Mouse (Mus musculus) midbrain, embryonic 15.5 days (tissue): ENCODE results near the gene Cd47. TPM values are rescaled to one million over a fixed set of nuclear protein-coding genes. Genes with fewer than 3 reads are reported as not detected.
A peak's percentile ranks its signal among the peaks of the same experiment; 100 is the strongest.
"Not testable (repeated sequence)": the region's sequence is repeated elsewhere in the genome, so short reads cannot be mapped to it uniquely, and the experiment has no call there.

Experiments used
- ATAC-seq: fragments of 200-750 bp; cut with Nextera tagmentation; replicated peaks from 2 replicates; pipeline ENCODE4 v1.8.0; 2017; ENCODE audit warnings: moderate TSS enrichment
- H3K27ac ChIP-seq: fragments of 300-500 bp; sonication (generic); 2 replicates; pipeline ENCODE4 v1.5.1; 2015; ENCODE audit warnings: mild to moderate bottlenecking, inconsistent platforms
- H3K27me3 ChIP-seq: fragments of 300-500 bp; sonication (generic); replicated peaks from 2 replicates; pipeline ENCODE4 v1.6.1; 2015; ENCODE audit warnings: inconsistent platforms
- H3K36me3 ChIP-seq: fragments of 300-500 bp; sonication (generic); replicated peaks from 2 replicates; pipeline ENCODE4 v1.6.1; 2015; ENCODE audit warnings: inconsistent platforms
- H3K4me1 ChIP-seq: fragments of 300-500 bp; sonication (generic); 2 replicates; pipeline ENCODE4 v1.6.1; 2015; ENCODE audit warnings: inconsistent platforms
- H3K4me2 ChIP-seq: fragments of 300-500 bp; sonication (generic); 2 replicates; pipeline ENCODE4 v1.6.1; 2015; ENCODE audit warnings: inconsistent platforms, mild to moderate bottlenecking, moderate library complexity
- H3K4me3 ChIP-seq: fragments of 300-500 bp; sonication (generic); 2 replicates; pipeline ENCODE4 v1.5.1; 2015; ENCODE audit warnings: mild to moderate bottlenecking, inconsistent platforms
- H3K9ac ChIP-seq: fragments of 300-500 bp; sonication (generic); 2 replicates; pipeline ENCODE4 v1.6.1; 2015; ENCODE audit warnings: mild to moderate bottlenecking, inconsistent platforms
- H3K9me3 ChIP-seq: fragments of 300-500 bp; sonication (generic); 2 replicates; pipeline ENCODE4 v1.6.1; 2016; ENCODE audit warnings: inconsistent platforms
- WGBS: fragments of 180-500 bp; shearing (Covaris S2); methylation state at CpG from one replicate; pipeline ENCODE4 v1.1.7; 2015; ENCODE audit warnings: mixed read lengths; 5-methylcytosine and 5-hydroxymethylcytosine counted together
- polyA plus RNA-seq: library from polyadenylated mRNA; unstranded; fragments of >200 nt; fragmentation: Nextera tagmentation; extraction: Ambion mirVana; gene quantifications from 2 replicates; pipeline ENCODE4 v1.2.1, GENCODE M21; 2015

Cd47 gene
- polyA plus RNA-seq, 1 experiment from 2014 or later = 134 TPM

DNA sequence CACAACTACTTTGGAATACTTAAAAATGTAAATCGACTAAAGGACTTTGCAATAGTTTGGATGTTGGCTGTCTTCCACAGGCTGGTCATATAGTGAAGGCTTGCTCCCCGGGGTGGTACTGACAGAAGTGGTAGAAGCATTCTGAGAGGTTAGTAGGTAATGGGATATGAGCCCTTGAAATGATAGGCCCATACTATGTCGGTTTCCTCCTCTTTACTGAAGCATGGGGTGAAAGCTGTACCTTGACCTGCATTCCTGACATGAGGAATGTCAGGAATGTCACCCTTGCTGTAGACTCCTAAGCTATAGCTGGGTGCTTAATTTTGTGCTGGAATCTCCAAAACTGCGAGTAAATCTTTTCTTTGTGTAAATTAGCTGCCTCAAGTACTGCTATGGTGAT lies 14.1 kb downstream of the Cd47 start:
- no peak overlapping the region for H3K4me3 ChIP-seq
- H3K9ac ChIP-seq = no peak overlapping the region
- 86% methylated on average over 4 of the region's 4 CpGs for WGBS
- H3K9me3 ChIP-seq = no peaks in the 10 kb centered on the region
- no peaks in the 10 kb centered on the region for H3K4me1 ChIP-seq
- no peak for ATAC-seq
- H3K36me3 ChIP-seq = no peaks in the 10 kb centered on the region
- H3K27ac ChIP-seq = no peak overlapping the region
- H3K4me2 ChIP-seq = no peak overlapping the region
- H3K27me3 ChIP-seq = no peaks in the 10 kb centered on the region

DNA sequence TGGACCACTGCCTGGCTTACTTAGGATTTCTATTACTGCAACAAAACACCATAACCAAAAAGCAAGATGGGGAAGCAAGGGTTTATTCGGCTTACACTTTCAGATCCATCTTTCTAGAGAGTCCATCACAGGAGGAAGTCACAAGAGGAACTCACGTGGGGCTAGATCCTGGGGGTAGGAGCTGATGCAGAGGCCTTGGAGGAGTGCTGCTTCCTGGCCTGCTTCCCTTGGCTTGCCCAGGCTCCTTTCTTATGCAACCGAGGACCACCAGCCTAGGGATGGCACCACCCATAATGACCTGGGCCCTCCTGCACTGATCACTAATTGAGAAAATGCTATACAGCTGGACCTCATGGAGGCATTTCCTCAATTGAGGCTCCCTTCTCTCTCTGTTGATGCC lies 16.6 kb downstream of the Cd47 start:
- no peak overlapping the region for H3K4me3 ChIP-seq
- no peak overlapping the region for H3K9ac ChIP-seq
- WGBS = 89% methylated on average over 3 of the region's 3 CpGs
- H3K27ac ChIP-seq = no peak overlapping the region
- H3K27me3 ChIP-seq = no peaks in the 10 kb centered on the region
- no peaks in the 10 kb centered on the region for H3K9me3 ChIP-seq
- no peaks in the 10 kb centered on the region for H3K36me3 ChIP-seq
- no peaks in the 10 kb centered on the region for H3K4me1 ChIP-seq
- ATAC-seq = no peak
- no peak overlapping the region for H3K4me2 ChIP-seq

DNA sequence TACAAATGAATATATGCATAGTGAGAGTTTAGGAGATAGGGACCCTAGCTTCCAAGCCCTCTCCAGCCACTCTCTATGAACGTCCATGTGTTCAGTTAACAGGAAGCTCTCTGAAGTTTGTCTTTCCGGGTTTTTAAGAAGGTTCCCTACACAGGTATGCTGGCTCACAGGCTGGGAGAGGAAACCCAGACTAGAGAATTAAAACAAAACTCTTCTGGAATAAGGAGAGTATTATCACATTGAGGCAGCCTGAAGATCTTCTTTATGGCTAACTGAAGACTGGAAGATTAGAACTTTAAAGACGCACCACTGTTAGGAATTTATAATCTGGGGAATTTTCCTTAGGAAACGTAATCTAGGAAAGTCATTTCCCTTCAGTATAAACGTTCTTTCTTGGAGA lies 17.8 kb downstream of the Cd47 start:
- Histone ChIP-seq H3K36me3 (no peaks in the 10 kb centered on the region), H3K27ac (no peak overlapping the region), H3K4me1 (no peaks in the 10 kb centered on the region), H3K4me2 (no peak overlapping the region), H3K9me3 (no peaks in the 10 kb centered on the region), H3K9ac (no peak overlapping the region), H3K27me3 (no peaks in the 10 kb centered on the region), H3K4me3 (no peak overlapping the region)
- 85% methylated on average over 5 of the region's 5 CpGs for WGBS
- no peak for ATAC-seq

DNA sequence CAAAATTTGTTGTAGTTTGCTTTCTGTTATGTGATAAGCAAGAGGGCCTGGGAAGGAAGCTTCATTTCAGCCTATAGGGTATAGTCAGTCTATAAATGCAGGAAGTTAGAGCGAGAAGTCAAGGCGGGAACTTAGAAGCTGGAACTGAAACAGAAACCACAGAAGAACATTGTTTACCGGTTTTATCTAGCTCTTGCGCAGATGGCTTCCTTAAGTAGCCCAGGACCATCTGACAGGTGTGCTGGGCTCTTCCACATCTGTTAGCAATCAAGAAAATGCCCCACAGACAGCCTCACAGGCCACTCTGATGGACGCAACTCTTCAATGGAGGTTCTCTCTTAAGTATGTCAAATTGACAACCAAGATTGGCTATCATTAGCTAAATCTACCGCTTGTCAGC lies 18.3 kb downstream of the Cd47 start:
- H3K36me3 ChIP-seq = no peaks in the 10 kb centered on the region
- WGBS = 89% methylated on average over 6 of the region's 6 CpGs
- H3K4me1 ChIP-seq = no peaks in the 10 kb centered on the region
- no peaks in the 10 kb centered on the region for H3K27me3 ChIP-seq
- H3K4me3 ChIP-seq = no peak overlapping the region
- H3K9me3 ChIP-seq = no peaks in the 10 kb centered on the region
- H3K4me2 ChIP-seq = no peak overlapping the region
- no peak overlapping the region for H3K9ac ChIP-seq
- no peak overlapping the region for H3K27ac ChIP-seq
- no peak for ATAC-seq

DNA sequence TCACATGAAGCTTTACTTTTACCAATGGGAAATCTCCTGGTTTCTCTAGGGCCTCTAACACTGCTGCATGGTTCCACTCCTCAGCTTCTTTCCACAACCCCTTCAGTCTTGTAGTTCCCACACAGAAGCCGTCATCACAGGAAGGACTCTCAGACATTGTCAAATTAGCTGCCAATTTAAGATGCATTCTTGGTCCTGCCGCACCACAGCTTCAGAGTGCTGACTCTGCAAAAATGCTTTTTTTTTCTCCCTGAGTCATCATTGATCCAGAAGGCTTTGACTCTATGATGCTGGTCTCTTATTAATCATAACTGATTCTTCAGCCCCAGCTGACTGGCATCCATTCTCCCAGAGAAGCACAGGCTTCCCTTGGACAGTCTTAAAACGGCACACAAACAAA lies 19.2 kb downstream of the Cd47 start:
- no peak for ATAC-seq
- no peak overlapping the region for H3K9ac ChIP-seq
- no peak overlapping the region for H3K4me3 ChIP-seq
- H3K27me3 ChIP-seq = no peaks in the 10 kb centered on the region
- H3K36me3 ChIP-seq = no peaks in the 10 kb centered on the region
- 82% methylated on average over 3 of the region's 3 CpGs for WGBS
- H3K27ac ChIP-seq = no peak overlapping the region
- no peaks in the 10 kb centered on the region for H3K4me1 ChIP-seq
- H3K9me3 ChIP-seq = no peaks in the 10 kb centered on the region
- no peak overlapping the region for H3K4me2 ChIP-seq

DNA sequence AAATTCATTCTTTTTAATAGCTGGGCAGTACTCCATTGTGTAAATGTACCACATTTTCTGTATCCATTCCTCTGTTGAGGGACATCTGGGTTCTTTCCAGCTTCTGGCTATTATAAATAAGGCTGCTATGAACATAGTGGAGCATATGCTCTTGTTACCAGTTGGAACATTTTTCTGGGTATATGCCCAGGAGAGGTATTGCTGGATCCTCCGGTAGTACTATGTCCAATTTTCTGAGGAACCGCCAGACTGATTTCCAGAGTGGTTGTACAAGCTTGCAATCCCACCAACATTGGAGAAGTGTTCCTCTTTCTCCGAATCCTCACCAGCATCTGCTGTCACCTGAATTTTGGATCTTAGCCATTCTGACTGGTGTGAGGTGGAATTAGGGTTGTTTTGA lies 30.6 kb downstream of the Cd47 start:
- not testable (repeated sequence) for H3K4me3 ChIP-seq, H3K27me3 ChIP-seq, H3K36me3 ChIP-seq, H3K9ac ChIP-seq, H3K4me1 ChIP-seq, ATAC-seq, H3K27ac ChIP-seq, H3K9me3 ChIP-seq, H3K4me2 ChIP-seq
- 95% methylated on average over 3 of the region's 3 CpGs for WGBS

DNA sequence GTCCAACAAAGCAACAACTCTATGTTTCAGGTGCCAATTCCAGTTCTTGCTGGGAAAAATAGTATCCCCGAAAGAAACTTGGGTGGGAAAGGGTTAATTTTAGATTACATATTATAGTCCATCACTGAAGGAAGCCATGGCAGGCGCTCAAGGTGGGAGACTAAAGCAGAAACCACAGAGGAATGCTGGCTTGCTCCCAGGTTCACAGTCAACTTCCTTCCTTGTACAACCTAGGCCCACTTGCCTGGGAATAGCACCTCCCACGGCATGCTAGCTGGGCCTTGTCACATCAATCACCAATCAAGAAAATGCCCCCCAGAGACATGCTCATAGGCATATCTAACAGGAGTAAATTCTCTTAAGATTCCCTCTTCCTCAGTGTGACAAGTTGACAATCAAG lies 32.0 kb downstream of the Cd47 start:
- Histone ChIP-seq H3K4me3 (no peak overlapping the region), H3K27me3 (no peaks in the 10 kb centered on the region), H3K4me2 (no peak overlapping the region), H3K36me3 (no peaks in the 10 kb centered on the region), H3K4me1 (0 out of 2 replicates have a peak, but pooled peaks cover 3% of the 10 kb centered on the region), H3K27ac (no peak overlapping the region), H3K9me3 (no peaks in the 10 kb centered on the region), H3K9ac (no peak overlapping the region)
- no peak for ATAC-seq
- 90% methylated on average over 3 of the region's 3 CpGs for WGBS

DNA sequence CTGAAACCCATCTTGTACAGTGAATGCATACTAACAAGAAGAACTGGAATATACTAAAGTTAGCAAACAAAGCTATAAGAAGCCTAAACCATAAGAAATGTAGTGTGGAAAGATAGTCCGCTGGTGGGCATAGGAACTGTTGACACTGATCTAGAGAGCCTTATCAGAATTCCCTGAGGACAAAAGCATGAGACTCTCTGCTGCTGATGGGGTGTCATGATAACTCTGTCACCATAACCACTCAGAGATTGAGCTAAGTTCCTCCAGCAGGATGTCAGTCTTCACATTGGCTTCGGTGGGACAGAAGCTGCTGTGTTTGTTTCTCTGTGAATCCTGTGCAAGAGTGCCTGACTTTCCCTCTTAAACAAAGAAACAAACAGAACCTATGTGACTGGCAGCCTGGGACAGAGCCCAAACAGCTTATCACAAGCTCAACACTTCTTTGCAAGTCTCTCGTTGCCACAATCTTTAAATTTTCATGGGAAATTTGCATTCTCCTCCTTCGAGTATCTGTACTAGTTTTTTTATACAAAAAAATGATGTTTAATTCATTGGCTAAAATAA lies 33.9 kb downstream of the Cd47 start:
- Histone ChIP-seq H3K4me3 (no peak overlapping the region), H3K36me3 (no peaks in the 10 kb centered on the region), H3K4me1 (0 out of 2 replicates have a peak, but pooled peaks cover 3% of the 10 kb centered on the region), H3K9me3 (no peaks in the 10 kb centered on the region), H3K27ac (no peak overlapping the region), H3K4me2 (no peak overlapping the region), H3K9ac (no peak overlapping the region), H3K27me3 (no peaks in the 10 kb centered on the region)
- 48% methylated on average over 4 of the region's 4 CpGs for WGBS
- 0 out of 2 replicates have a peak, but pooled peaks have one; percentile 17 for ATAC-seq

DNA sequence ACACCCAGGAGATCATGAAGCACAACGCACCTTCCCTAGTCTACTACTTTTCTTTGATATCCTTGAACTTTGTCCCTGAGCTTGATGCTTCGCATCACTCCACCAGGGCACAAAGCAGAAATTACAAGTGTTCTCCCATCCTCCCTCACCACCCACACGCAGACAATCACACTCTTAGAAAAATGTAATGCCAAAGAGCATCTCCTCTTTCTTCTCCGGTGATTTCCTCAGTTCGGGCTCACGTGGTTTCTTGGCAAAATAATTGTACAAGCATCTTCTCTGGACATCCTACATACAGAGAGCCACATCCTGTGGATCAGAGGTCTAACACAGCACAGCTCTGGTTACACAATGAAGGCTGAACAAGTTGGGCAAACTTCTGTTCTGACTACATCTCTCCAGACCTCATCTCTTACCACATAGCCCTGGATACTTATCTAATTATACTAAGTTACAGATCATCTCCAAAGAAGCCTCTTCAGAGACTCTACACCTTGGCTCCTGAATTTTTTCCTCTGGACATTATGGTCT lies 36.4 kb downstream of the Cd47 start:
- Histone ChIP-seq H3K9me3 (no peaks in the 10 kb centered on the region), H3K9ac (no peak overlapping the region), H3K4me3 (no peak overlapping the region), H3K27ac (no peak overlapping the region), H3K4me2 (no peak overlapping the region), H3K27me3 (no peaks in the 10 kb centered on the region), H3K36me3 (no peaks in the 10 kb centered on the region), H3K4me1 (0 out of 2 replicates have a peak, but pooled peaks cover 3% of the 10 kb centered on the region)
- WGBS = 90% methylated on average over 6 of the region's 6 CpGs
- ATAC-seq = no peak

DNA sequence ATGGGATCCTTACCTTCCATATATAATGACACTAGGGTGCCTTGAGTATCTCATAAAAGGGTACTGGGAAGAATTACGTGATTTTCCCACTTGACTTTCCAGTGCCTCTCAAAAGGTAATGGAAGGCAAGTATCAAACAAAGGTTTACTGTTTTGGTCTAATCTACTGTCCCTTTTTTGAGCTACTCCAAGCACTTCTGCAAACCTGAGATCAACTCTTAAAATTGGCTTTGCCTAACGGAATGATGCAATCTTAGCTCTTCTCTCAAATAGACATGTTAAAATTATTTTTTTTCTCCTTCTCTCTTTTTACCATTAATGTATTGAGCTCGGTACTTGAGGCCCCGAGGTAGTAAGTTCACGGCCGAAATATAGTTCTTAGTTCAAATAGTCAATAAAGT lies 38.6 kb downstream of the Cd47 start:
- 79% methylated on average over 6 of the region's 6 CpGs for WGBS
- ATAC-seq = no peak
- Histone ChIP-seq H3K9me3 (no peaks in the 10 kb centered on the region), H3K36me3 (no peaks in the 10 kb centered on the region), H3K27me3 (no peaks in the 10 kb centered on the region), H3K27ac (no peak overlapping the region), H3K9ac (no peak overlapping the region), H3K4me2 (no peak overlapping the region), H3K4me3 (no peak overlapping the region), H3K4me1 (0 out of 2 replicates have a peak, but pooled peaks cover 3% of the 10 kb centered on the region)

DNA sequence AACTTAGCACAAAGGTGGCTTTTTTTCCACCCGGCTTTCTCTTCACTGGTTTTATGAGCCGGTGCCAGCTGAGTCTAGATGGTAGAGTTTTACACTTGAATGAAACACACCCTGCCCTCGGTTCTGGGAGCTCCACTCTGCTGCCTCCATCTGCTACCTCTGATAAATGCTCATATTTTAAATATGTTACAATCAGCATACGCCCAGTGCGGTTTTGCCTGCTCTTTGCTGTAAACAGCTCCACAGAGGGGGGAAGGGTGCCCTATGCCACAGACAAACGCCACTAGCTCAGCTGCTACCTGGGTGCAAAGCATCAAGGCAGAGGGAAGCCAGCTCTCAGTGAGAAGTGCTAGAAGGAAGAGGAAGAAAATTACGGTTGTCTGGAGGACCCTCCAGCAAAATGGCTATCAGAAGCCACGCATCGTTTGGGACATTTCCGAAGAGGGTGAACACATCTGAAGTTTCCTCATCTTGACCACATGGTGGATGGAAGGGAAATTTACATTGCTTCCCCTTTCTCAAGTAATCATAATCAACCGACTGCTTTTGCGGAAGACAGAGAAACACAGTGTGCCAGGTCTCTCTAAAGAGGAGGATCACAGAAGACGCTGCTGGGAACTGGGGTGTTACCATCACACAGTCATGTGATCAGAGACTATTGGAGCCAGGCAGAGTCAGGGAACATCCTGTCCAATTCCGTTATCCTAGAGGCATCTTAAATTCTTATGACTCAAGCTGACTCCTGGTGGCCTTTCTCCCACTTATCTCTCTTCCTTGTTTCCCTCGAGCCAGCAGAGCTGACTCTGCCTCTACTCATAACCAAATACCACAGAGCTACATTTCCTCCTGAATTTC lies 39.6 kb downstream of the Cd47 start:
- no peaks in the 10 kb centered on the region for H3K4me1 ChIP-seq
- no peak overlapping the region for H3K4me3 ChIP-seq
- H3K9ac ChIP-seq = no peak overlapping the region
- H3K27ac ChIP-seq = no peak overlapping the region; the same call in 1 of the 2 replicates
- WGBS = 67% methylated on average over 15 of the region's 15 CpGs
- H3K27me3 ChIP-seq = no peaks in the 10 kb centered on the region
- no peaks in the 10 kb centered on the region for H3K36me3 ChIP-seq
- no peaks in the 10 kb centered on the region for H3K9me3 ChIP-seq
- ATAC-seq = no peak; the same call in 1 of the 2 replicates
- H3K4me2 ChIP-seq = no peak overlapping the region

DNA sequence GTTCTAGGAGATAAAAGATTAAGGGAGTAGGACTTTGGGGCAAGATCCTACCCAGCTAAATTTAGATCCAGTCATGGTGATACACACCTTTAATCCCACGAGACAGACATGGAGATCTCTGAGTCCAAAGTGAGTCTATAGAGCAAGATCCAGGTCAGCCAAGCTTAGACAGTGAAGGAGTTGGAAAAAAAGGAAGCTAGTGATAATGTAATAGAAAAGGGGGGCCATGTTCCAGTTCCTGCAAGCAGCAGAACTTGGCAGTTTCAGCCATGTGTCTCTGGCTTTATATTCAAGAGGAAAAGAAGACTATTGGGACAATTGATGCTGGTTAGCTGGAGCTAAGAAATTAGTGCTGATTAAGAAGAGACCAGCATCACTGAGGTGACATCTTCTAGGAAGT lies 43.4 kb downstream of the Cd47 start:
- no peak overlapping the region for H3K4me3 ChIP-seq
- H3K4me2 ChIP-seq = no peak overlapping the region
- no peaks in the 10 kb centered on the region for H3K36me3 ChIP-seq
- H3K27ac ChIP-seq = no peak overlapping the region
- no peak for ATAC-seq
- no peaks in the 10 kb centered on the region for H3K27me3 ChIP-seq
- no peaks in the 10 kb centered on the region for H3K4me1 ChIP-seq
- WGBS = 80% methylated on average over 1 of the region's 1 CpGs
- H3K9ac ChIP-seq = no peak overlapping the region
- no peaks in the 10 kb centered on the region for H3K9me3 ChIP-seq
